Mouse (Mus musculus) spleen, postnatal 36 days (tissue): Measurements from ENCODE around the gene Aldoc.

Experiments
- DNase-seq, 2 experiments: peaks; one replicate each; pipeline ENCODE4 v3.0.0; 2022; ENCODE audit warnings: low spot score in 2 of 2, mixed read lengths in 1 of 2

Aldoc gene

GRCm38 (mm10) chr11:78360789-78361131, 38.0 kb downstream of the Aldoc start:
- no peak for DNase-seq

GRCm38 (mm10) chr11:78363309-78364007, 40.7 kb downstream of the Aldoc start:
- DNase-seq = no peak

GRCm38 (mm10) chr11:78364103-78364502, 41.3 kb downstream of the Aldoc start:
- no peak for DNase-seq

DNA sequence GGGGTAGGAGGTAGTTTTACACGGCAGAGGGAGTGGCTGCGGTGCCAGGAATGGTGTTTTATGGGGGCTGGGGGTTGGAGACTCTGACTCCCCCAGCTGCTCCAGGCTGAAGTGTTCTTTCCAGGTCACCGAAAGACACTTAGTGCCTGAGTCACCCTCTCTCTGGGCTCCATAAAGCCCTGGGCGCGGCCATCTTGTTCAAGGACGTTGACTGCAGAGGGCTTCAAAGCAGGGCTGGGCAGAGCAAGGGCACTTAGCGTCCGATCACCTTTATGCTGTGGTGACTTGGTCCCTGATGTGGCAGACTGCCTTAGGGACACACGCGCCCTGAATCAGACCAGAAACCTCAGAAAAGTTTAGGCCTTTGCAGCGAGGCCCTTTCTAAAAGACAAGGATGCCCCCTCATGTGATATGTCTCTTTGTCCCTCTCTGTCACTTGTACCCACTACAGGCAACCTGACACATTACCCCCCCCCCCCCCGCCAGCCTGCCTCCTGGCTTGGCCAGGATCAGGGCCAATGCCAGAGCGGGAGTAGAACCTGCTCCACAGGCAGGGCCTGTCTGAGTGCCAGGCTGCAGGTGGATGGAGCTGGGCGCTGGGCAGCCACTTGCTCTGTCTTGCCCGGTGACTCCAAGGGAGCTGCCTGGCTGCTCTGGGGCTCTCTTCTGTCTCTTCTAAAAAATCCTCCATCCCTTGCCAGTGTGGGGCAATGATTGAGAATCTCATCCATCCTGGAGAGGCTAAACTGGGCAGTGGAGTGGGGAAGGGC, 44.9 kb downstream of the Aldoc start:
- no peak for DNase-seq

GRCm38 (mm10) chr11:78370389-78370788, 47.6 kb downstream of the Aldoc start:
- DNase-seq = no peak

- no peak for DNase-seq
Observed at GRCm38 (mm10) chr11:78371711-78372110, 48.9 kb downstream of the Aldoc start.

DNA sequence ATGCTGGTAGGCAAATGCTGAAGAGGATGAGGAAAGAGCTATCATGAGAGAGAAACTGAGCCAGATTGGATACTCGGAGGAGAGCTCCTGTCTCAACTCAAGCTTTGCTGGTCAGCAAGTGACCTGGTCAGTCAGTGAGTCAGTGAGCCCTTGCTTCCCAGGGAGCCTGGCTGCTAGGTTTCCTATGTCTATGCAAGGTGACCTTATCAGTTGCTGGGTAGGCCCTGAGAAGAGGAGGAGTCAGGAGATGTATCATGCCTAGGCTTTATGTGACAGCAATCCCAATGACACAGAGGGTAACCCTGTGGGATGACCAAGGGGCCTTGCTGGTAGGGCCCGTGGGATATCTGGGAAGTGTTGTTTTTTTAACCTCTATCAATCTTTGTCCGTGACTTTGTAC, 49.4 kb downstream of the Aldoc start:
- no peak for DNase-seq

GRCm38 (mm10) chr11:78372610-78373009, 49.8 kb downstream of the Aldoc start:
- DNase-seq = no peak

GRCm38 (mm10) chr11:78374147-78374546, 51.4 kb downstream of the Aldoc start:
- no peak for DNase-seq
